In the genomic region with DNA sequence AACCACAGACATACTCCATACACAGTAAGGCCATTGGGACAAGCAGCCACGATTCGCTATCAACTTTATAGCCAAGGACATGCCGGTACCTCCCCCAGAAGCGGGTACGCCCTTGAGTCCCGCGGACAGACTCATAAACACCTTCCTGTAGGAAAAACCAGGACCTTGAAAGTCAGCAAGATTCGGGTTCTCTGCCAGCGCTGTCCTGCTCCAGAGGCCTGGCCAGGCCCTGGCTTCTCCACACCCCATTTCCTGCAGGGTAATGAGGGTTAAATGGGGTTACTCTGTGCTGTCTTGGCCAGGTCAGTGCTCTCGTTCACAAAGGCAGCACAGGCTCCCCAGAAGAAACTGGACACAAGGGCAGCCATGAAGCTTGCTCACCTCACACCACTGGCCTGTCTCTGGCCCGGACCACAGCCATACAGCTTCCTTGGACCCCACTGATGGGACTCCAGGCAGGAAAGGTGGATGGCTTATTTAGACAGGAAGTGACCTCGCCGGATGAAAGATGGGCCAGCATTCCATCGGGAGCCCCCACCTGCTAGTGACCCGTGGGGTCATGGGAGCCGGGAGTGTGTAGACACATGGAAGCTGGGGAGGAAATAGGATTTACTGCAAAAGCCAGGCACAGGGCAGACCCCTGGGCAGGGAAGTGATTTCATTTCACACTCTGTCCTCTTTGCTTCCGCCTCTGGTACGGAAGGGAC, we compare ENCODE assay signal across 9 mouse cellular contexts. TPM values are rescaled to one million over a fixed set of nuclear protein-coding genes. Genes with fewer than 3 reads are reported as not detected.
DNase-seq lines count a peak whose midpoint lies in the region; ATAC-seq and TF ChIP-seq lines count a peak whose summit lies in the region.
"Had no signal": no experiment of that assay in that cellular context is flagged by ENCODE, and none has a peak within 500 bp of the region (broad histone marks: within the 10 kb centered on the region; RNA-seq: fewer than 3 reads in every experiment).

No protein-coding gene starts in this region.

- no peak overlapping the region for H3K4me2 ChIP-seq in lung, postnatal 0 days (replicated peaks; ENCODE audit: low read depth, low read length)

- no peak for DNase-seq in layer of hippocampus, adult 2 months (ENCODE audit: low spot score in 2 of 2)
- DNase-seq in layer of hippocampus, postnatal 14 days (ENCODE audit: low spot score in 2 of 2), result no peak
- peak; percentile 99 for DNase-seq in heart, adult 11 months
- peak; percentile 67 for DNase-seq in kidney, adult 11 months
- peak; percentile 48 for DNase-seq in lung, postnatal 0 days (ENCODE audit: low spot score)
- no peak for DNase-seq in T-cell, adult 2 months (ENCODE audit: low spot score)
- DNase-seq in adipocyte (ENCODE audit: low spot score), result no peak
- no peak for DNase-seq in cerebellum, adult 9-11 months

- H3K27ac ChIP-seq in layer of hippocampus, adult 2 months, result peak overlapping the region; percentile 65
- peak overlapping the region; percentile 77 for H3K27ac ChIP-seq in lung, postnatal 0 days (ENCODE audit: low read length)

- peak; percentile 57 for ATAC-seq in lung, postnatal 0 days

- 43% methylated on average over 18 of the region's 18 CpGs for WGBS in lung, postnatal 0 days

- TF ChIP-seq EP300 in lung, postnatal 0 days (IDR thresholded peaks at IDR 0.05), result peak; percentile 35; the same call in 1 of the 2 replicates

- H3K9ac ChIP-seq in lung, postnatal 0 days (replicated peaks; ENCODE audit: low read depth), result no peak overlapping the region

- TF ChIP-seq CTCF in layer of hippocampus, adult 2 months (conservative IDR thresholded peaks at IDR 0.05), result no peak
- TF ChIP-seq CTCF in lung, postnatal 0 days (IDR thresholded peaks at IDR 0.05), result no peak

- no peaks in the 10 kb centered on the region for H3K27me3 ChIP-seq in lung, postnatal 0 days (replicated peaks; ENCODE audit: insufficient read depth, low read length)
- H3K27me3 ChIP-seq: CH12.LX had no signal

- no peak overlapping the region for H3K4me3 ChIP-seq in layer of hippocampus, adult 2 months
- H3K4me3 ChIP-seq in lung, postnatal 0 days (ENCODE audit: low read depth, low read length), result no peak overlapping the region

- no peaks in the 10 kb centered on the region for H3K36me3 ChIP-seq in lung, postnatal 0 days (ENCODE audit: insufficient read depth, low read length)

- H3K4me1 ChIP-seq in lung, postnatal 0 days (ENCODE audit: insufficient read depth, low read depth, low read length), result peaks cover 45% of the 10 kb centered on the region

- H3K9me3 ChIP-seq in lung, postnatal 0 days (ENCODE audit: low read length), result no peaks in the 10 kb centered on the region

RNA-seq across cellular contexts. Expression of a gene that starts 12.9 kb away (rescaled TPM):
- 10 to 100 TPM; 15.2 to 16.3 TPM for total RNA-seq in layer of hippocampus, adult 2 months (2021)
- 10 to 100 TPM; 16.5 to 22.1 TPM for total RNA-seq in layer of hippocampus, postnatal 14 days (2021)
- 30.4 and 36.0 TPM in 2 replicates for polyA plus RNA-seq in lung, postnatal 0 days (2015; fragmentation: Nextera tagmentation; extraction: Ambion mirVana)

RNA-seq across cellular contexts. Expression of a gene that starts 47.3 kb away (rescaled TPM):
- under 1 TPM; 0.23 to 0.27 TPM for total RNA-seq in layer of hippocampus, adult 2 months (2021)
- not detected for total RNA-seq in layer of hippocampus, postnatal 14 days (2021)
- polyA plus RNA-seq in lung, postnatal 0 days (2015; fragmentation: Nextera tagmentation; extraction: Ambion mirVana), result 0.37 TPM in 2 replicates

Comparison
In these comparisons a context has a peak if more than half of its experiments do, and no peak if none do; other contexts are left out.
1. DNase-seq: peak in heart, adult 11 months (single experiment), kidney, adult 11 months (single experiment) and lung, postnatal 0 days (single experiment); none in layer of hippocampus, adult 2 months (0 of 2), layer of hippocampus, postnatal 14 days (0 of 2), T-cell, adult 2 months (single experiment), adipocyte (single experiment) and cerebellum, adult 9-11 months (single experiment).